ENCODE assay signal across 21 mouse cellular contexts in genomic region chr14:48199506-48199905, GRCm38 (mm10).
"Had no signal": no experiment of that assay in that cellular context is flagged by ENCODE, and none has a peak within 500 bp of the region (broad histone marks: within the 10 kb centered on the region; RNA-seq: fewer than 3 reads in every experiment).

No protein-coding gene starts in this region.

- H3K4me3 ChIP-seq: intestine, embryonic 15.5 days; kidney, embryonic 15.5 days; limb, embryonic 10.5 days; limb, embryonic 13.5 days; liver, embryonic 12.5 days; liver, embryonic 15.5 days; midbrain, embryonic 13.5 days; neural tube, embryonic 12.5 days; neural tube, embryonic 15.5 days had no signal

- H3K9me3 ChIP-seq: intestine, embryonic 15.5 days; kidney, embryonic 15.5 days; limb, embryonic 10.5 days; limb, embryonic 13.5 days; liver, embryonic 12.5 days; liver, embryonic 15.5 days; midbrain, embryonic 13.5 days; neural tube, embryonic 12.5 days; neural tube, embryonic 15.5 days had no signal

- H3K4me2 ChIP-seq: intestine, embryonic 15.5 days; limb, embryonic 13.5 days; liver, embryonic 12.5 days; liver, embryonic 15.5 days; midbrain, embryonic 13.5 days; neural tube, embryonic 12.5 days; neural tube, embryonic 15.5 days had no signal

- H3K27ac ChIP-seq: intestine, embryonic 15.5 days; kidney, embryonic 15.5 days; limb, embryonic 13.5 days; liver, embryonic 12.5 days; liver, embryonic 15.5 days; macrophage; midbrain, embryonic 13.5 days; neural tube, embryonic 12.5 days; neural tube, embryonic 15.5 days had no signal

- ATAC-seq: intestine, embryonic 15.5 days; liver, embryonic 12.5 days; lung, postnatal 0 days; midbrain, embryonic 13.5 days; midbrain, embryonic 16.5 days had no signal

- H3K9ac ChIP-seq: intestine, embryonic 15.5 days; kidney, embryonic 15.5 days; limb, embryonic 13.5 days; liver, embryonic 12.5 days; liver, embryonic 15.5 days; midbrain, embryonic 13.5 days; neural tube, embryonic 12.5 days; neural tube, embryonic 15.5 days had no signal

- H3K27me3 ChIP-seq: intestine, embryonic 15.5 days; kidney, embryonic 15.5 days; limb, embryonic 13.5 days; liver, embryonic 12.5 days; liver, embryonic 15.5 days; midbrain, embryonic 13.5 days; neural tube, embryonic 12.5 days; neural tube, embryonic 15.5 days had no signal

- H3K36me3 ChIP-seq: intestine, embryonic 15.5 days; kidney, embryonic 15.5 days; limb, embryonic 10.5 days; limb, embryonic 13.5 days; liver, embryonic 12.5 days; liver, embryonic 15.5 days; midbrain, embryonic 13.5 days; neural tube, embryonic 12.5 days; neural tube, embryonic 15.5 days had no signal

- DNase-seq: kidney, adult 11 months; kidney, adult 8-10 months; kidney, postnatal 10 days; kidney, postnatal 36 days; liver; right cerebral cortex, adult 18-20 months; right cerebral cortex, postnatal 14 days; right cerebral cortex, postnatal 4 days; thymus, adult 2 months had no signal
